Mouse (Mus musculus) liver, adult 2 months (tissue): Measurements from ENCODE around the gene Trim44.

Experiments used
- CTCF ChIP-seq: fragments of 200-500 bp; IDR thresholded peaks from 2 replicates; pipeline ENCODE4 v1.5.1; 2011; ENCODE audit warnings: low read depth, low read length, control low read depth
- POLR2A ChIP-seq: fragments of 200-500 bp; IDR thresholded peaks from 2 replicates; pipeline ENCODE4 v1.6.1; 2011; ENCODE audit warnings: low read length, control low read depth; ENCODE audit not compliant: insufficient read depth; ENCODE audit errors: extremely low read depth

DNA sequence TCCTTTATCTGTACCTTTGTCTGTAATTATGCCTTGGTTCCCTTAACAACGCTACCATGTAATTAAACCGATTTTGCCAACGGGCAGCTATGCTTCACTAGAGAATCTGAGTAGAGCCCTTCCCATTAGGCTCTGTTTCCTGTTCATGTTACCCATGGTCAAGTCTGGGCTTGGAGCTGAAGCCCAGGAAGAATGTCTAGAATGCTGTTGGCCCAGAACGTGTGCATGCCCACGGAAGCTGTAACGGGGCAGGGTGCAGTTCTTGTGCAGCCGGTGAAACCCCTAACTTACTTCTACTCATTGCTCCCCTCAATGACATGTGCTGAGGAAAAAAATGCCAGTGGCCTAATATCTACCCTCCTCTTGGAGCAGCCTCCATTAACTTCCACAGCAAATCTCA is 40.2 kb upstream of the Trim44 start:
- no peak for TF ChIP-seq POLR2A
- no peak for TF ChIP-seq CTCF
